Mouse (Mus musculus) testis, adult 2 months (tissue): ENCODE measurements around the gene 1110051M20Rik.

ENCODE experiments used
- CTCF ChIP-seq: fragments of 200-500 bp; IDR thresholded peaks from 2 replicates; pipeline ENCODE4 v1.5.1; 2012; ENCODE audit warnings: low read depth, mild to moderate bottlenecking, inconsistent platforms, low read length, moderate library complexity; ENCODE audit not compliant: control insufficient read depth, insufficient read depth, insufficient replicate concordance
- POLR2A ChIP-seq: fragments of 200-500 bp; IDR thresholded peaks from 2 replicates; pipeline ENCODE4 v1.6.1; 2012; ENCODE audit warnings: low read depth, mild to moderate bottlenecking, inconsistent platforms, low read length, moderate library complexity; ENCODE audit not compliant: control insufficient read depth

- TF ChIP-seq CTCF: no peak
- no peak for TF ChIP-seq POLR2A
These were observed 148.6 kb downstream of the 1110051M20Rik start for GRCm38 (mm10) chr2:91295895-91296294.
